Mouse (Mus musculus) brown adipose tissue, adult 24 weeks (tissue): ENCODE data around the gene Fkbp15. TPM values are rescaled to one million over a fixed set of nuclear protein-coding genes. Genes with fewer than 3 reads are reported as not detected.

Experiments
- H3K27ac ChIP-seq: fragments of 200-500 bp; replicated peaks from 2 replicates; pipeline ENCODE4 v1.5.1; 2012; ENCODE audit warnings: low read depth, mild to moderate bottlenecking, low read length
- H3K4me1 ChIP-seq: fragments of 200-500 bp; 2 replicates; pipeline ENCODE4 v1.6.1; 2012; ENCODE audit warnings: low read length, mixed read lengths; ENCODE audit not compliant: control insufficient read depth, insufficient read depth, insufficient read length
- H3K4me3 ChIP-seq: fragments of 200-500 bp; 2 replicates; pipeline ENCODE4 v1.5.1; 2012; ENCODE audit warnings: low read depth, mild to moderate bottlenecking, low read length, moderate library complexity; ENCODE audit not compliant: insufficient read depth
- polyA plus RNA-seq: library from polyadenylated mRNA; stranded (reverse); fragments of >200 nt; gene quantifications from 2 replicates; pipeline ENCODE4 v1.2.4, GENCODE M21; 2012; ENCODE audit not compliant: missing spikeins, insufficient read depth, insufficient read length

The Fkbp15 gene
- polyA plus RNA-seq, 1 experiment, result 13.5 TPM

- peaks cover 2% of the 10 kb centered on the region; the same call in 1 of the 2 replicates for H3K4me1 ChIP-seq
- H3K27ac ChIP-seq, result no peak overlapping the region
- H3K4me3 ChIP-seq, result no peak overlapping the region
Observed at GRCm38 (mm10) chr4:62314516-62314915, 45.8 kb downstream of the Fkbp15 start.

DNA sequence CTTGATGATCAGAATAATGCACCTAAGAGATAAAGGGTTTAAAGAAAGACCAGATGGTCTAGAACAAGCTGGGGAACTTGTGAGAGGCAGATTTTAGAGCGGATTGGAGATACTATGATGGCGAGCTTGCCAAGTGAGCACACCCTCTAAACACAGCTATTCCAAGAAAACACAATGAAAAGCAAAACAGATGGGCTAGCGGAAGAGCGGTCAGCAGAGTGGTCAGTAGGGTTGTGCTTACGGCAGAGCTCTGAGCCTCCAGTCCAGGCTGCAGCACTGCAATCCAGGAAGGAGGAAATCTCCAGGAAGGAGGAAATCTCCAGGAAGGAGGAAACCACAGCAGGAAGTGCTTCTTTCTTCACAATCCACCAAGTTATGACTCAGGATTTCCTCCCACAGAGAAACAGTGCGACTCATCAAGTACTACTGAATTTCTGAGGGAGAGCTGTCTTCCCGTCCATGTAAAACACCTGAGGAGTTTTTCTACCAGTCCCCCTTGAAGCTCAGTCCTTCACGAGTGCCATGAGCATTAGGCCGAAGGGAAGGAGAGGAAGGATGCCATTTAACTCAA is 46.6 kb downstream of the Fkbp15 start:
- H3K4me3 ChIP-seq, result no peak overlapping the region
- peaks cover 2% of the 10 kb centered on the region; the same call in 1 of the 2 replicates for H3K4me1 ChIP-seq
- no peak overlapping the region for H3K27ac ChIP-seq

DNA sequence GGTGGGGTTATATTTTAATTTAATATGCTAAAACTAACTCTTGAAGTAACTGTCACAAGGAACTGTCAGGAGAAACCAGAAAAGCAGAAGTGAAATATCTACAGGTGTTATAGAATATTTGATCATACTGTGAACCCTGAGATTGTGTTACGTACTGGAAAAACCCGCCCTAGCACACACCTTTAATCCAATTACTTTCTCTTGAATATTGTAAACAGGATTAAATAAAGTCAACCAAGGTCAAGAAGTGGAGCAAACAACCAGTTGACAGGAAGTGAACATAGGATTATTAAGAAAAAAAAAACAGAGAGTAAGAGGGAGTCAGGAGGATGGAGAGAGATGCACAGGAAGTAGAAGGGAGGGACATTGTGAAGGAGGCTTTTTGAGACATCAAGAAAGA is 47.5 kb downstream of the Fkbp15 start:
- Histone ChIP-seq H3K4me1 (peaks cover 2% of the 10 kb centered on the region; the same call in 1 of the 2 replicates), H3K27ac (no peak overlapping the region), H3K4me3 (no peak overlapping the region)

DNA sequence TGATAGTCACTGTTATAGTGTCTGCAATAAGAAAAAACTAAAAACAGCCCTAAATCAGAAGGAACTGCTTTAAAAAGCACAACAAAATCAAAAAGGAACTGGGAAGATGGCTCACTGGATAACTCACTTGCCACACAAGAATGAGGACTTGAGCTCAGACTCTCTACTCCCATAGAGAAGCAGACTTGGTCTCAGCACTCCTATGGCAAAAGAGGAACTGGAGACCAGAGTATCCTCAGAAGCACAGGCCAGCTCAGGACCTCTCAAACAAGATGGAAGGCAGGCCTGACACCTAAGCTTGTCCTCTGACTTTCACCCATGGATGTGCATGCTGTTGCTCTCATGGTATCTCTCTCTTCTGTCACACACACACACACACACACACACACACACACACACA is 51.9 kb downstream of the Fkbp15 start:
- no peak overlapping the region for H3K27ac ChIP-seq

DNA sequence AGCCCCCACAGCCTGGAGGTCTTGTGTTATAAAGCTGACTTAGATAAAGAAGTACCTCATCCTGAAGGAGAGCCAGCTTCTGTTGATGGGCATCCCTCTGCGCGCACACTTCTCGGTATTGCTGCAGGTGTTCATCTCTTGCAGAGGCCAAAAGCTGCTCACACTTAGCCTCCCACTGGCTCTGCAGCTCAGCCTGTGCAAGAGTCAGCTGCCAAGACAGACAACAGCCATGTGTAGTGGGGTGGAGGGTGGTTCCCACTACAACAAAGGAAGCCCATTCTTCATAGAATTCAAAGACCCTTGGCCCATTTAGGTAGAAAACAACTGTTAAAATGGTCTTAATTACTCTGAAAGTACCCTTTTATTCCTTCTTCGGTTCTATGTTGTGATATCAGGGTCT is 53.5 kb downstream of the Fkbp15 start:
- H3K27ac ChIP-seq, result no peak overlapping the region

More for the DNA sequence above, 51.9 kb downstream of the Fkbp15 start:
- Histone ChIP-seq H3K4me3 (no peak overlapping the region), H3K4me1 (no peaks in the 10 kb centered on the region)

DNA sequence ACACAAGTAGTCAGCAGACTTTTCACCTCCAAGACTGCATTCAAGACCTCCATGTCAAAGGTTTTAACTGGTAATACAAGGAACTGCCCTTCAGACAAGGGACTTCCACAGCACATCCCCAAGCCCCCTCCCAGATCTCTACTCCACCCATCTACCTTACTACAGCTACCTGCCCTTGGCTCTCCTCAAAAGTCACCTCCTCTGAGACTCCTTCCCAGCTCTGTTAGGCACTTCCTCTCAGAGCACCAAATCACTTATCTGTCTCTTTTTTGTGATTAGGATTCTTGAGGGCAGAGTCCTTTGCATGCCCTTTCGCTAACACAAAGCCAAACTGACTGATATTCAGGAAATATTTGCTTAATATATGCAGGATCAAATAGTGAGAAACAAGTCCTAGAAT is 54.0 kb downstream of the Fkbp15 start:
- Histone ChIP-seq H3K27ac (no peak overlapping the region), H3K4me1 (no peaks in the 10 kb centered on the region), H3K4me3 (no peak overlapping the region)

More for the DNA sequence above, 53.5 kb downstream of the Fkbp15 start:
- H3K4me1 ChIP-seq, result no peaks in the 10 kb centered on the region
- H3K4me3 ChIP-seq, result no peak overlapping the region

GRCm38 (mm10) chr4:62303288-62303687 is 57.1 kb downstream of the Fkbp15 start:
- no peak overlapping the region for H3K4me3 ChIP-seq
- no peak overlapping the region for H3K27ac ChIP-seq
- H3K4me1 ChIP-seq, result no peaks in the 10 kb centered on the region

GRCm38 (mm10) chr4:62302795-62303194 is 57.6 kb downstream of the Fkbp15 start:
- Histone ChIP-seq H3K4me3 (no peak overlapping the region), H3K4me1 (no peaks in the 10 kb centered on the region), H3K27ac (no peak overlapping the region)

GRCm38 (mm10) chr4:62300001-62300400 is 60.3 kb downstream of the Fkbp15 start:
- H3K27ac ChIP-seq, result no peak overlapping the region
- no peaks in the 10 kb centered on the region for H3K4me1 ChIP-seq
- H3K4me3 ChIP-seq, result no peak overlapping the region

GRCm38 (mm10) chr4:62297280-62298130 is 62.8 kb downstream of the Fkbp15 start:
- H3K4me3 ChIP-seq, result no peak overlapping the region
- no peak overlapping the region for H3K27ac ChIP-seq
- H3K4me1 ChIP-seq, result no peaks in the 10 kb centered on the region

DNA sequence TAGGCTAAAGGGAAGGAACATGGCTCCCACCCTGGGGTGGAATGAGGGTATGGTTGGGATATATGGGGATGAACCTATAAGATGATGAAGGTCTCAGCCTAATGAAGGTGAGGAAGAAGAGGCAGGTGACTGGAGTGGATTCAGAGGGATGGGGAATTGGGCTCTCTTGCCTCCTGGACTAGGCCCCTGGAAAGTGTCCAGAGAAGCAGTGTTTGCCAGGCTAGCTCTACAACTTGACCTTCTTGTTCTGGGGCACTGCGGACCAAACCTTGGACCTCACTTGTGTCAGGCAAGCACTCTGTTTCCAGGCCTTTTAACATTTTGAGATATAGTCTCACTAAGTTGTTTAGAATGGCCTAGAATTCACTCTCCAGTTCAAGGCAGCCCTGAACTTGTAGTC is 65.6 kb downstream of the Fkbp15 start:
- H3K27ac ChIP-seq, result no peak overlapping the region
- no peak overlapping the region for H3K4me3 ChIP-seq
- no peaks in the 10 kb centered on the region for H3K4me1 ChIP-seq

DNA sequence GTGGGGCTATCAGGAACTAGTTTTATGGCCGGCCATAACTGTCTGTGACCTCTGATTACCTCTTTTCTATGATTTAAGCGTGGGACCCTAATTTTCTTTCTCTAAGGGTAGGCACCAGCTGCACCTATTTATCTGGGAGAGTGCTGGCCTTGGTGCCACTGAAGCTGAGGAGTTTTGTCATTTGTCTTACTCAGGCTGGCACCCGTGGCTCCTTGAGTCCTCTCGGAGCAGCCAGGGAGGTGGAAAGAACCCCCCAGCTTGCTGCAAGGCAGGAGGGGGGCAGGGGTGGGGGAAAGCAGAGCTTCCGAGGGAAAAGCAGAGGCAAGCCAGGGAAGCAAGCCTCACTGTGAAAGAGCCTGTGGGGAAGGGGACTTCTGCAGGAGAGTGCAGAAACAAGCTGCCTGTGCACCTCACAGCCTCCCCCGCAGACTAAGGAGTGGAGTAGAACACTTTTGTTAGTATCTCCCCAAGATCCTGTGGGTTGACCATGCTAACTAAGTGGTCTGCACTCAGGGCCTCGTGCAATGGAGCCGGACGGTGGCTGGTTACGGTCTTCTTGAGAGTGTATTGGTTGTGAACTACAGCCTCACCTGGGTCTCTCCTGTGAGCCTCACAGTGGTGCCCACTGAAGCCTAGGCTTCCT is 67.0 kb downstream of the Fkbp15 start:
- Histone ChIP-seq H3K4me1 (peaks cover 7% of the 10 kb centered on the region; the same call in 1 of the 2 replicates), H3K4me3 (no peak overlapping the region), H3K27ac (no peak overlapping the region)

- Histone ChIP-seq H3K4me1 (peaks cover 12% of the 10 kb centered on the region; the same call in 1 of the 2 replicates), H3K27ac (no peak overlapping the region), H3K4me3 (no peak overlapping the region)
Observed at GRCm38 (mm10) chr4:62292461-62293180, 67.7 kb downstream of the Fkbp15 start.

DNA sequence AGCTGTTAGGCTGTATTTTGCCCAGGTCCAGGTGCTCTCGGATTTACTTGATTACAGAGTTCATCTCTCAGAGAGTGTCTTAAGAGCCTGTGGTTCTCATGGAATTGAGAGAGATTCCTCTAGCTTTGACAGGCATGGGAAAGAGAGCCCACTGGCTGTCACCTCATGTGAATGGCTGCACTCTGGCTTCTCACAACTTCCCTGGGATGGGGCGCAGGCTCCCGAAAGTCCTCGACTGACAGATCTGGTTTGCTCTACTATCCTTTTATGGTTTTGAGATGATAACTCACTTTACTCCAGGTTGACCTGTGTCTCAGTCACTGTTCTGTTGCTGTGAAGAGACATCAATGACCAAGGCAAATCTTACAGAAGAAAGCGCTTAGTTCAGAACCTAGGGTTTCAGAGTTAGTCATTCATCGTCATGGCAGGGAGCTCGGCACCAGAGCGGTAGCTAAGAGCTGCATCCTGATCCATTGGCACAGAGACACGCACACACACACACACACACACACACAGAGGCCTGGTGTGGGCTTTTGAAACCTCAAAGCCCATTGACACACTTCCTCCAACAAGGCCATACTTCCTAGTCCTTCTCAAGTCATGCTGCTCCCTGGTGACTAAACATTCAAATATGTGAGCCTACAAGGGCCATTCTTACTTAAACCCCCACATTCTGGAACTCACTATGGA is 69.4 kb downstream of the Fkbp15 start:
- H3K4me1 ChIP-seq, result peaks cover 14% of the 10 kb centered on the region; the same call in 1 of the 2 replicates
- no peak overlapping the region for H3K4me3 ChIP-seq
- H3K27ac ChIP-seq, result no peak overlapping the region
